Mouse (Mus musculus): ENCODE data around the gene Vtn.

GRCm38 (mm10) chr11:78497544-78498522 lies 1.1 kb upstream of the Vtn start, which contains the start of gene Sarm1:
- TF ChIP-seq CTCF (IDR thresholded peaks at IDR 0.05; ENCODE audit: borderline replicate concordance, insufficient read depth, low read length) (no peak), POLR2A (IDR thresholded peaks at IDR 0.05; ENCODE audit: low read depth, low read length) (peak; percentile 67; the same call in 1 of the 2 replicates)
